Mouse (Mus musculus): ENCODE results near the gene Gm1043. TPM values are rescaled to one million over a fixed set of nuclear protein-coding genes. Genes with fewer than 3 reads are reported as not detected.
A peak's percentile ranks its signal among the peaks of the same experiment; 100 is the strongest.

The Gm1043 gene
- total RNA-seq, 1 experiment = not detected

GRCm38 (mm10) chr5:37046791-37047190 lies 38.4 kb upstream of the Gm1043 start:
- Histone ChIP-seq H3K4me3 (ENCODE audit: insufficient read depth in 1 of 2, low read depth in 1 of 2, low read length in 2 of 2, poor library complexity in 1 of 2, severe bottlenecking in 1 of 2) (no peak overlapping the region), H3K9me3 (ENCODE audit: control insufficient read depth, insufficient read depth, low read depth, low read length) (no peaks in the 10 kb centered on the region), H3K36me3 (ENCODE audit: control insufficient read depth, insufficient read depth, low read length, poor library complexity, severe bottlenecking) (no peaks in the 10 kb centered on the region), H3K27ac (ENCODE audit: insufficient read depth, low read depth, low read length, poor library complexity, severe bottlenecking) (no peak overlapping the region), H3K9ac (ENCODE audit: insufficient read depth, low read depth, low read length, poor library complexity, severe bottlenecking) (no peak overlapping the region), H3K4me1 (ENCODE audit: control insufficient read depth in 2 of 2, insufficient read depth in 2 of 2, low read length in 2 of 2, poor library complexity in 1 of 2) (peaks cover 6 to 44% of the 10 kb centered on the region in 2 experiments; a peak in 2 of 4 replicates)
- in situ Hi-C loops (cut with MboI; ENCODE audit: low sequenced_read_pairs in 2 of 2, unreplicated experiment in 2 of 2) = no loop called here
- no peak for TF ChIP-seq CHD2 (IDR thresholded peaks at IDR 0.05; ENCODE audit: low read depth, low read length)
- no peak for TF ChIP-seq ZNF384 (IDR thresholded peaks at IDR 0.05; ENCODE audit: low read depth, low read length)
- no peak for TF ChIP-seq HCFC1 (IDR thresholded peaks at IDR 0.05; ENCODE audit: borderline replicate concordance, insufficient read depth, low read length)
- TF ChIP-seq ZC3H11A (IDR thresholded peaks at IDR 0.05; ENCODE audit: borderline replicate concordance, low read depth, low read length) = no peak
- TF ChIP-seq MAFK (IDR thresholded peaks at IDR 0.05; ENCODE audit: insufficient read depth, low read depth, low read length) = no peak
- no peak for DNase-seq (ENCODE audit: low read depth, low spot score)

- in situ Hi-C loops (cut with MboI; ENCODE audit: low sequenced_read_pairs in 2 of 2, unreplicated experiment in 2 of 2) = no loop called here
- Histone ChIP-seq H3K4me3 (ENCODE audit: insufficient read depth in 1 of 2, low read depth in 1 of 2, low read length in 2 of 2, poor library complexity in 1 of 2, severe bottlenecking in 1 of 2) (0 out of 4 replicates have a peak overlapping the region, but pooled peaks of 1 of the 2 experiments have one; percentile 9), H3K27ac (ENCODE audit: insufficient read depth, low read depth, low read length, poor library complexity, severe bottlenecking) (peak overlapping the region; percentile 51)
These were observed 37.8 kb upstream of the Gm1043 start for GRCm38 (mm10) chr5:37047206-37047915.

GRCm38 (mm10) chr5:37047992-37048391 lies 37.2 kb upstream of the Gm1043 start:
- Histone ChIP-seq H3K4me3 (ENCODE audit: insufficient read depth in 1 of 2, low read depth in 1 of 2, low read length in 2 of 2, poor library complexity in 1 of 2, severe bottlenecking in 1 of 2) (no peak overlapping the region), H3K27ac (ENCODE audit: insufficient read depth, low read depth, low read length, poor library complexity, severe bottlenecking) (peak overlapping the region; percentile 51; the same call in 1 of the 2 replicates), H3K9ac (ENCODE audit: insufficient read depth, low read depth, low read length, poor library complexity, severe bottlenecking) (no peak overlapping the region), H3K36me3 (ENCODE audit: control insufficient read depth, insufficient read depth, low read length, poor library complexity, severe bottlenecking) (no peaks in the 10 kb centered on the region), H3K4me1 (ENCODE audit: control insufficient read depth in 2 of 2, insufficient read depth in 2 of 2, low read length in 2 of 2, poor library complexity in 1 of 2) (peaks cover 6 to 44% of the 10 kb centered on the region in 2 experiments; a peak in 2 of 4 replicates), H3K9me3 (ENCODE audit: control insufficient read depth, insufficient read depth, low read depth, low read length) (no peaks in the 10 kb centered on the region)
- TF ChIP-seq ZC3H11A (IDR thresholded peaks at IDR 0.05; ENCODE audit: borderline replicate concordance, low read depth, low read length) (no peak), MAFK (IDR thresholded peaks at IDR 0.05; ENCODE audit: insufficient read depth, low read depth, low read length) (no peak), ZNF384 (IDR thresholded peaks at IDR 0.05; ENCODE audit: low read depth, low read length) (no peak), HCFC1 (IDR thresholded peaks at IDR 0.05; ENCODE audit: borderline replicate concordance, insufficient read depth, low read length) (no peak)
- DNase-seq (ENCODE audit: low read depth, low spot score) = no peak
- in situ Hi-C loops (cut with MboI; ENCODE audit: low sequenced_read_pairs in 2 of 2, unreplicated experiment in 2 of 2) = no loop called here

More at GRCm38 (mm10) chr5:37047206-37047915, 37.8 kb upstream of the Gm1043 start:
- no peak for TF ChIP-seq MAFK (IDR thresholded peaks at IDR 0.05; ENCODE audit: insufficient read depth, low read depth, low read length)
- Histone ChIP-seq H3K36me3 (ENCODE audit: control insufficient read depth, insufficient read depth, low read length, poor library complexity, severe bottlenecking) (no peaks in the 10 kb centered on the region), H3K4me1 (ENCODE audit: control insufficient read depth in 2 of 2, insufficient read depth in 2 of 2, low read length in 2 of 2, poor library complexity in 1 of 2) (peaks cover 6 to 44% of the 10 kb centered on the region in 2 experiments; a peak in 2 of 4 replicates), H3K9me3 (ENCODE audit: control insufficient read depth, insufficient read depth, low read depth, low read length) (no peaks in the 10 kb centered on the region), H3K9ac (ENCODE audit: insufficient read depth, low read depth, low read length, poor library complexity, severe bottlenecking) (no peak overlapping the region)
- DNase-seq (ENCODE audit: low read depth, low spot score) = no peak

- Histone ChIP-seq H3K4me1 (ENCODE audit: control insufficient read depth in 2 of 2, insufficient read depth in 2 of 2, low read length in 2 of 2, poor library complexity in 1 of 2) (peaks cover 6 to 46% of the 10 kb centered on the region in 2 experiments; a peak in 2 of 4 replicates), H3K27ac (ENCODE audit: insufficient read depth, low read depth, low read length, poor library complexity, severe bottlenecking) (no peak overlapping the region), H3K4me3 (ENCODE audit: insufficient read depth in 1 of 2, low read depth in 1 of 2, low read length in 2 of 2, poor library complexity in 1 of 2, severe bottlenecking in 1 of 2) (no peak overlapping the region), H3K36me3 (ENCODE audit: control insufficient read depth, insufficient read depth, low read length, poor library complexity, severe bottlenecking) (no peaks in the 10 kb centered on the region), H3K9me3 (ENCODE audit: control insufficient read depth, insufficient read depth, low read depth, low read length) (no peaks in the 10 kb centered on the region), H3K9ac (ENCODE audit: insufficient read depth, low read depth, low read length, poor library complexity, severe bottlenecking) (no peak overlapping the region)
- no peak for DNase-seq (ENCODE audit: low read depth, low spot score)
- TF ChIP-seq CHD2 (IDR thresholded peaks at IDR 0.05; ENCODE audit: low read depth, low read length) (no peak), ZNF384 (IDR thresholded peaks at IDR 0.05; ENCODE audit: low read depth, low read length) (no peak), ZC3H11A (IDR thresholded peaks at IDR 0.05; ENCODE audit: borderline replicate concordance, low read depth, low read length) (no peak), HCFC1 (IDR thresholded peaks at IDR 0.05; ENCODE audit: borderline replicate concordance, insufficient read depth, low read length) (no peak), MAFK (IDR thresholded peaks at IDR 0.05; ENCODE audit: insufficient read depth, low read depth, low read length) (no peak)
- in situ Hi-C loops (cut with MboI; ENCODE audit: low sequenced_read_pairs in 2 of 2, unreplicated experiment in 2 of 2) = no loop called here
These were observed 36.1 kb upstream of the Gm1043 start for GRCm38 (mm10) chr5:37049111-37049510.
